Mouse (Mus musculus): ENCODE measurements around the gene Erp29. TPM values are rescaled to one million over a fixed set of nuclear protein-coding genes. Genes with fewer than 3 reads are reported as not detected.
"Not testable (repeated sequence)": the region's sequence is repeated elsewhere in the genome, so short reads cannot be mapped to it uniquely, and the experiment has no call there.

Gene Erp29
- polyA plus RNA-seq (2015; fragmentation: Nextera tagmentation; extraction: Ambion mirVana): 80.4 and 86.0 TPM in 2 replicates

GRCm38 (mm10) chr5:121452026-121452869, at the start of gene Erp29:
Erp29 (minus strand) TSS chr5:121452506.
- peaks cover 34% of the 10 kb centered on the region for H3K4me1 ChIP-seq (ENCODE audit: control insufficient read depth, low read depth, low read length)
- under 1% methylated on average over 86 of the region's 97 CpGs for WGBS (ENCODE audit: insufficient replicate concordance)
- peaks cover 9% of the 10 kb centered on the region for H3K36me3 ChIP-seq (ENCODE audit: control insufficient read depth, insufficient read depth)
- H3K27me3 ChIP-seq (ENCODE audit: control insufficient read depth, insufficient read depth, low read depth, low read length): no peaks in the 10 kb centered on the region
- no peaks in the 10 kb centered on the region for H3K9me3 ChIP-seq (replicated peaks; ENCODE audit: control insufficient read depth, low read length)
- H3K4me2 ChIP-seq (ENCODE audit: low read depth, low read length): peak within 1 kb of the TSS; percentile 96
- peak; percentile 96 for ATAC-seq (ENCODE audit: low read depth)
- H3K4me3 ChIP-seq (ENCODE audit: low read depth, low read length): peak within 1 kb of the TSS; percentile 93
- H3K27ac ChIP-seq (ENCODE audit: low read length): peak within 1 kb of the TSS; percentile 92
- peak within 1 kb of the TSS; percentile 97 for H3K9ac ChIP-seq (ENCODE audit: low read depth, low read length)

GRCm38 (mm10) chr5:121501424-121501996, 49.2 kb upstream of the Erp29 start:
- H3K36me3 ChIP-seq (ENCODE audit: control insufficient read depth, insufficient read depth); H3K27me3 ChIP-seq (ENCODE audit: control insufficient read depth, insufficient read depth, low read depth, low read length); H3K9me3 ChIP-seq (replicated peaks; ENCODE audit: control insufficient read depth, low read length); H3K4me1 ChIP-seq (ENCODE audit: control insufficient read depth, low read depth, low read length); H3K9ac ChIP-seq (ENCODE audit: low read depth, low read length); H3K27ac ChIP-seq (ENCODE audit: low read length): not testable (repeated sequence)
- 0 out of 2 replicates have a peak, but pooled peaks have one; percentile 21 for ATAC-seq (ENCODE audit: low read depth)
- 12% methylated on average over 11 of the region's 17 CpGs for WGBS (ENCODE audit: insufficient replicate concordance)
- H3K4me3 ChIP-seq (ENCODE audit: low read depth, low read length): 0 out of 2 replicates have a peak overlapping the region, but pooled peaks have one; percentile 7
- H3K4me2 ChIP-seq (ENCODE audit: low read depth, low read length): peak overlapping the region; percentile 29

GRCm38 (mm10) chr5:121500719-121501118, 48.4 kb upstream of the Erp29 start:
- no peak overlapping the region for H3K4me3 ChIP-seq (ENCODE audit: low read depth, low read length)
- no peaks in the 10 kb centered on the region for H3K36me3 ChIP-seq (ENCODE audit: control insufficient read depth, insufficient read depth)
- H3K27ac ChIP-seq (ENCODE audit: low read length): no peak overlapping the region
- no peaks in the 10 kb centered on the region for H3K9me3 ChIP-seq (replicated peaks; ENCODE audit: control insufficient read depth, low read length)
- 18% methylated on average over 7 of the region's 7 CpGs for WGBS (ENCODE audit: insufficient replicate concordance)
- no peaks in the 10 kb centered on the region for H3K27me3 ChIP-seq (ENCODE audit: control insufficient read depth, insufficient read depth, low read depth, low read length)
- peaks cover 7% of the 10 kb centered on the region for H3K4me1 ChIP-seq (ENCODE audit: control insufficient read depth, low read depth, low read length)
- peak overlapping the region; percentile 29; the same call in 1 of the 2 replicates for H3K4me2 ChIP-seq (ENCODE audit: low read depth, low read length)
- no peak overlapping the region for H3K9ac ChIP-seq (ENCODE audit: low read depth, low read length)
- no peak for ATAC-seq (ENCODE audit: low read depth)

DNA sequence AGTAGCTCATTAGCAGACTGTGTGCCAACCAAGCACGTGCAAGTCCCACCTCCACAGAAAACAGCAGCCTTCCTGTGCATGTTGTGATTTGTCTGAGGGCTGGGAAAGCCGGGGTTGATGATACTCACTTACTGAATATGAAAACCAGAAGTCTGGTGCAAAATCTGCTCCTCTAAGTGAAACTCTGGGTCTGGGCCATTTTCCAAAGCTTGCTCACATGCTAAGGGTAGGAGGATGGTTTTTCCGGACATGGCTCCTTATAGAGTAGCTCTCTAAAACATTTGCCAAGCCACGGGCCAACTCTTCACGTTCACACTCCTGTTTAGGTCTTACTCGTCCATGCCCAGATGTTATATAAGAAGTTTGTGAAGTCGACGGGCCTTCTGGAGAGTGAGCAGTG, 41.0 kb upstream of the Erp29 start:
- H3K9me3 ChIP-seq (replicated peaks; ENCODE audit: control insufficient read depth, low read length): no peaks in the 10 kb centered on the region
- 62% methylated on average over 8 of the region's 8 CpGs for WGBS (ENCODE audit: insufficient replicate concordance)

DNA sequence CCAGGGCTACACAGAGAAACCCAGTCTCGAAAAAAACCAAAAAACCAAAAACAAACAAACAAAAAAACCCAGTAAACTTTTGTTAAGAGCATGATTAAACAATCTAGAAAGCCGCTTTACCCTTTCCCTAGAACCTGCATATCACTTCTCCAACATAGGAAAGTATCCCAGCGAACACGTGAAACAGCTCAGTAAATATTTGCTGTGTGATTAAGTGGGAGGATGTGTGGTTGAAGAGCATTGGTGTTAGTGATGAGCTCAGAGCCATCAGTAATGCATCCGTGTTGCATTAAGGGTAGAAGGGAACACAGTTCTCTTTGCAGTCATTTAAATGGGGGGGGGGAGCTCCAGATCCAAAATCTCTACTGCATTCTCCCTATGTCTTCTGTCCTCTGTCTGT, 32.5 kb upstream of the Erp29 start:
- Histone ChIP-seq H3K27me3 (ENCODE audit: control insufficient read depth, insufficient read depth, low read depth, low read length) (no peaks in the 10 kb centered on the region), H3K27ac (ENCODE audit: low read length) (no peak overlapping the region), H3K36me3 (ENCODE audit: control insufficient read depth, insufficient read depth) (no peaks in the 10 kb centered on the region), H3K4me3 (ENCODE audit: low read depth, low read length) (no peak overlapping the region), H3K9ac (ENCODE audit: low read depth, low read length) (no peak overlapping the region), H3K4me1 (ENCODE audit: control insufficient read depth, low read depth, low read length) (no peaks in the 10 kb centered on the region), H3K9me3 (replicated peaks; ENCODE audit: control insufficient read depth, low read length) (no peaks in the 10 kb centered on the region), H3K4me2 (ENCODE audit: low read depth, low read length) (no peak overlapping the region)
- 0 out of 2 replicates have a peak, but pooled peaks have one; percentile 37 for ATAC-seq (ENCODE audit: low read depth)
- 59% methylated on average over 5 of the region's 5 CpGs for WGBS (ENCODE audit: insufficient replicate concordance)

More for the DNA sequence above, 41.0 kb upstream of the Erp29 start:
- Histone ChIP-seq H3K36me3 (ENCODE audit: control insufficient read depth, insufficient read depth) (no peaks in the 10 kb centered on the region), H3K27me3 (ENCODE audit: control insufficient read depth, insufficient read depth, low read depth, low read length) (no peaks in the 10 kb centered on the region), H3K4me1 (ENCODE audit: control insufficient read depth, low read depth, low read length) (no peaks in the 10 kb centered on the region), H3K4me2 (ENCODE audit: low read depth, low read length) (no peak overlapping the region), H3K4me3 (ENCODE audit: low read depth, low read length) (no peak overlapping the region), H3K27ac (ENCODE audit: low read length) (no peak overlapping the region), H3K9ac (ENCODE audit: low read depth, low read length) (no peak overlapping the region)
- no peak for ATAC-seq (ENCODE audit: low read depth)

GRCm38 (mm10) chr5:121477680-121478079, 25.4 kb upstream of the Erp29 start:
- no peak overlapping the region for H3K4me3 ChIP-seq (ENCODE audit: low read depth, low read length)
- no peaks in the 10 kb centered on the region for H3K36me3 ChIP-seq (ENCODE audit: control insufficient read depth, insufficient read depth)
- no peaks in the 10 kb centered on the region for H3K27me3 ChIP-seq (ENCODE audit: control insufficient read depth, insufficient read depth, low read depth, low read length)
- no peaks in the 10 kb centered on the region for H3K9me3 ChIP-seq (replicated peaks; ENCODE audit: control insufficient read depth, low read length)
- H3K27ac ChIP-seq (ENCODE audit: low read length): no peak overlapping the region
- peaks cover 23% of the 10 kb centered on the region for H3K4me1 ChIP-seq (ENCODE audit: control insufficient read depth, low read depth, low read length)
- no peak overlapping the region for H3K4me2 ChIP-seq (ENCODE audit: low read depth, low read length)
- no peak for ATAC-seq (ENCODE audit: low read depth)
- WGBS (ENCODE audit: insufficient replicate concordance): 30% methylated on average over 3 of the region's 3 CpGs
- H3K9ac ChIP-seq (ENCODE audit: low read depth, low read length): no peak overlapping the region

DNA sequence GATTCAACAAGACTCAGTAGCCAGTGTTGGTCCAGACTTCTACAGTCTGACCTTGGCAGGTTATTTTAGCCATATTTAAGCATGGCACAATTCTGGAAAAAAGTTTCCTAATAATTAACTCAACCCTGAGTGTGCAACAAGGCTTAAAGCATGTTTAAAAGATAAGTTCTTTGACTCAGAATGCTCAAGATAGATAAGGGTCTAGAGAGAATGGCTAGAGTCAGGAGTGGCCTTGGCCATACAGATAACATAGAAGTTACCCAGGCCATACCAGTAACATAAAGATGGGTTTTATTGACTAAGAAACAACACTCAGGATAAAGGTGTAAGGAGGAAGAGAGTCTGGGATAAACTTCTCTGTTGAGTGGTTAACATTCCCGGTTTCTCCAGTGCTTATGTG, 23.7 kb upstream of the Erp29 start:
- 32% methylated on average over 1 of the region's 1 CpGs for WGBS (ENCODE audit: insufficient replicate concordance)
- no peaks in the 10 kb centered on the region for H3K36me3 ChIP-seq (ENCODE audit: control insufficient read depth, insufficient read depth)
- peaks cover 30% of the 10 kb centered on the region for H3K4me1 ChIP-seq (ENCODE audit: control insufficient read depth, low read depth, low read length)
- H3K4me3 ChIP-seq (ENCODE audit: low read depth, low read length): no peak overlapping the region
- H3K27me3 ChIP-seq (ENCODE audit: control insufficient read depth, insufficient read depth, low read depth, low read length): no peaks in the 10 kb centered on the region
- no peak overlapping the region for H3K9ac ChIP-seq (ENCODE audit: low read depth, low read length)
- peak; percentile 89 for ATAC-seq (ENCODE audit: low read depth)
- H3K27ac ChIP-seq (ENCODE audit: low read length): peak overlapping the region; percentile 65
- H3K9me3 ChIP-seq (replicated peaks; ENCODE audit: control insufficient read depth, low read length): no peaks in the 10 kb centered on the region
- 0 out of 2 replicates have a peak overlapping the region, but pooled peaks have one; percentile 12 for H3K4me2 ChIP-seq (ENCODE audit: low read depth, low read length)

- no peaks in the 10 kb centered on the region for H3K36me3 ChIP-seq (ENCODE audit: control insufficient read depth, insufficient read depth)
- no peaks in the 10 kb centered on the region for H3K9me3 ChIP-seq (replicated peaks; ENCODE audit: control insufficient read depth, low read length)
- no peak overlapping the region for H3K4me2 ChIP-seq (ENCODE audit: low read depth, low read length)
- H3K27ac ChIP-seq (ENCODE audit: low read length): no peak overlapping the region
- H3K27me3 ChIP-seq (ENCODE audit: control insufficient read depth, insufficient read depth, low read depth, low read length): no peaks in the 10 kb centered on the region
- peaks cover 42% of the 10 kb centered on the region for H3K4me1 ChIP-seq (ENCODE audit: control insufficient read depth, low read depth, low read length)
- 73% methylated on average over 7 of the region's 7 CpGs for WGBS (ENCODE audit: insufficient replicate concordance)
- ATAC-seq (ENCODE audit: low read depth): no peak
- H3K9ac ChIP-seq (ENCODE audit: low read depth, low read length): no peak overlapping the region
- no peak overlapping the region for H3K4me3 ChIP-seq (ENCODE audit: low read depth, low read length)
These were observed 22.3 kb upstream of the Erp29 start for GRCm38 (mm10) chr5:121474610-121475009.

- no peaks in the 10 kb centered on the region for H3K36me3 ChIP-seq (ENCODE audit: control insufficient read depth, insufficient read depth)
- H3K4me3 ChIP-seq (ENCODE audit: low read depth, low read length): no peak overlapping the region
- WGBS (ENCODE audit: insufficient replicate concordance): 75% methylated on average over 2 of the region's 2 CpGs
- H3K9ac ChIP-seq (ENCODE audit: low read depth, low read length): no peak overlapping the region
- no peak for ATAC-seq (ENCODE audit: low read depth)
- no peak overlapping the region for H3K4me2 ChIP-seq (ENCODE audit: low read depth, low read length)
- H3K9me3 ChIP-seq (replicated peaks; ENCODE audit: control insufficient read depth, low read length): no peaks in the 10 kb centered on the region
- peaks cover 43% of the 10 kb centered on the region for H3K4me1 ChIP-seq (ENCODE audit: control insufficient read depth, low read depth, low read length)
- no peak overlapping the region for H3K27ac ChIP-seq (ENCODE audit: low read length)
- H3K27me3 ChIP-seq (ENCODE audit: control insufficient read depth, insufficient read depth, low read depth, low read length): no peaks in the 10 kb centered on the region
These were observed 20.1 kb upstream of the Erp29 start for GRCm38 (mm10) chr5:121472411-121472810.

Data from liver, embryonic 16.5 days (tissue).